Mouse (Mus musculus) left cerebral cortex, adult 11 months (tissue): Measurements from ENCODE around the gene Zfp683.

Experiments used
- DNase-seq: peaks from one replicate; pipeline ENCODE4 v3.0.0; 2022; ENCODE audit warnings: low spot score

Zfp683 gene

GRCm38 (mm10) chr4:134052560-134052959, 1.1 kb upstream of the Zfp683 start:
- DNase-seq, result no peak

- DNase-seq, result no peak
Measured at GRCm38 (mm10) chr4:134058166-134058715, 4.6 kb downstream of the Zfp683 start.

DNA sequence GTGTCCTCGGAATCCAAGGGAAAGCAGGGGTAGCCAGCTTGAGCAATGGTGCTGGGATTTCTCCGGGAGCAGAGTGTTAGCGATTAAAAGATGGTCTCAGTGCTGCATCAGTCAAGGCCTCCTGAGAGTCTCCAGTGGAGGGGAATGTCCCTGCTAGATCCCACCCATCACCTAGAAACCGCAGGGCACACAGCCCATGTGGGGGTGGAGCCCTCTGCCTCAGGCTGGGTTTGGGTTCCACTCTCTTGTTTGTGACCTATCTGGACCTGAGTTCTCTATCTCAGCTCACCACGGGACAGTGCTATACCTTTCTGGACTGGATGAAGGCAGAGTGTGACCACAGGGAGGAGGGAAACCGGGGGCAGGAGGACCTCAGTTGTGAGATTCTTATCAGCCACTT, 5.3 kb downstream of the Zfp683 start:
- no peak for DNase-seq

GRCm38 (mm10) chr4:134060135-134060865, 6.7 kb downstream of the Zfp683 start, which contains the start of gene Crybg2:
TSS of gene Crybg2 (plus strand) at chr4:134060815.
- no peak for DNase-seq

GRCm38 (mm10) chr4:134061166-134061830, 7.7 kb downstream of the Zfp683 start:
- no peak for DNase-seq

- DNase-seq, result no peak
Measured at GRCm38 (mm10) chr4:134061944-134062446, 8.4 kb downstream of the Zfp683 start.

DNA sequence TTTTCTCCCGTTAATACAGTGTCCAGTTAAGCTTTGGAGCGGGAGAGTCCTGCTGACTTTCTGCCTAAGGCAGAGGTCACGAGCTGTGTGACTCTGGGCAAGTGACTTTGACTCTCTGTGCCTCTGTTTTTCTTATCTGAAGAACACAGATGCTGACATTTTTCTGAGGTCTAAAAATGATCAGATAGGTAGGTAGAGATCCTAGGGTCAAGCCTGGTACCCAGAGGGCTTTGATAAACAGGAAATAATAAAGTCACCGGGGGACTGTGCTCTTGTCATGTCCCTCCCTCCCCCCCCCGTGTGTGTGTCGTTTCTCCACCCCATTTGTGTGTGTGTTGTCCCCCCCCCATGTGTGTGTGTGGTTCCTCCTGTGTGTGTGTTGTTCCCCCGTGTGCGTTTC, 8.9 kb downstream of the Zfp683 start:
- DNase-seq, result no peak

GRCm38 (mm10) chr4:134065431-134066004, 11.9 kb downstream of the Zfp683 start:
- no peak for DNase-seq

DNA sequence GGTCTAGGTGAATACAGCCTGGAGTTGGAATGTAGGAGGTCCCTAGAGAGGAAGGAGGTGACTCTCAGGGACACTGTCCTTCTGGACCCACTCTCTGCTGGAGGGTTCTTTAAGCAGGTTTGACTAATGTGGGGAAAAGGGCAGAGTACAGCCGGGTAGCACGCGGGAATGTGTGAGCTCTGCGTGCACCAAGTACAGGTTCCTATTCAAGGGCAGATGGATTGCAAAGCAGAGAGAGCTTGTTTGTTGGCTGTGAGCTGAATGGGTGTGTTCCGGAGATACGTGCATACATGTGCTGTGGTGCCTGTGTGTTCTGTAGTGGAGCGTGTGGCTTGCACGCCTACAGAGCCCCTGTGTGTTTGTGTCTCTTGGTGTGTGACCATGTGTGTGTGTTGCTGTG, 13.7 kb downstream of the Zfp683 start:
- no peak for DNase-seq

- DNase-seq, result no peak
Measured at GRCm38 (mm10) chr4:134067833-134068544, 14.4 kb downstream of the Zfp683 start.

GRCm38 (mm10) chr4:134068793-134069580, 15.3 kb downstream of the Zfp683 start:
- DNase-seq, result no peak

DNA sequence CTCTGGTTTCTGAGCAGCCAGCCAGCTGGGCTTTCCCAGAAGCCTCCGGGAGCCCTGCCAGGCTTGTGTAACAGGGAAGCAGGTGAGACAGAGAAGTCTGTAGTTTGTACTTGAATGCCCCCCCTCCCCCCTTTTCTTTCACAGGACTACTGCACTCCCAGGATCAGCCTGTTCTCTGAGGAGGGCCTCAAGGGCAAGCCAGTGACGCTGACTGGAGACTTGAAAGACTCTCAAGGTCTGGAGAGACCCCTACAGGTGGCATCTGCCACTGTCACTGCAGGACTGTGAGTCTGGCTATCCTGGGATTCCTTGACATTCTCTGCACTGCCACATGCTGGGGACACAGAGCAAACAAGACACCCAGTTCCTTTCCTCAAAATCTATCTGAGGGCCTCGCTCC, 25.1 kb downstream of the Zfp683 start:
- peak; percentile 49 for DNase-seq

- no peak for DNase-seq
Measured at GRCm38 (mm10) chr4:134080674-134081073, 27.0 kb downstream of the Zfp683 start.

DNA sequence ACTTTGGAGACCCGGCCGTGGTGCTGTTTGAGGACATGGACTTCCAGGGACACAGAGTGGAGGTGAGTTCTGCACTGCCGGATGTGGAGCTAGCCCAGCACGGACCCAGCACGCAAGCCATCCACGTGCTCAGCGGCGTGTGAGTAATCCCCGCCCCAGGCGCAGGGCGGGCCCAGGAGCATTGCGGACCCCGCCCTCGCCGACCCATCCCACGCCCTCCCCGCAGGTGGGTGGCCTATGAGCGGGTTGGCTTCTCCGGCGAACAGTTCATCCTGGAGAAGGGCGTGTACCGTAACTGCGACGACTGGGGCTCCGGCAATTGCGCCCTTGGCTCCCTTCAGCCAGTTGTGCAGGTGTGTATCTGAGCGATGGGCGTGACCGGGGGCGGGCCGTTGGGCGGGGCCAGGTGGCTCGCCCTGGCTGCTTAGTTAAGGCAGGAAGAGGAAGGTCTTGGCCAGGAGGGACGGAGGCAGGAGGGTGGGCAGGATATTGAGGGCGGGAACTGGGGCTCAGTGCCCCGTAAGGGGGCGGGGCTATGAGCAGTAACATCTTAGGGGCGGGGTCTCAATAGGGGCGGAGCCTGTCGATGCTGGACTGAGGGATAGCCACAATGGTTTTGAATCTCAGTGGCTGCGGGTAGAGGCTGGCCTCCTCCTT, 28.2 kb downstream of the Zfp683 start:
- peak; percentile 42 for DNase-seq

- no peak for DNase-seq
Measured at GRCm38 (mm10) chr4:134082460-134082859, 28.8 kb downstream of the Zfp683 start.

GRCm38 (mm10) chr4:134084999-134085398, 31.4 kb downstream of the Zfp683 start:
- no peak for DNase-seq

DNA sequence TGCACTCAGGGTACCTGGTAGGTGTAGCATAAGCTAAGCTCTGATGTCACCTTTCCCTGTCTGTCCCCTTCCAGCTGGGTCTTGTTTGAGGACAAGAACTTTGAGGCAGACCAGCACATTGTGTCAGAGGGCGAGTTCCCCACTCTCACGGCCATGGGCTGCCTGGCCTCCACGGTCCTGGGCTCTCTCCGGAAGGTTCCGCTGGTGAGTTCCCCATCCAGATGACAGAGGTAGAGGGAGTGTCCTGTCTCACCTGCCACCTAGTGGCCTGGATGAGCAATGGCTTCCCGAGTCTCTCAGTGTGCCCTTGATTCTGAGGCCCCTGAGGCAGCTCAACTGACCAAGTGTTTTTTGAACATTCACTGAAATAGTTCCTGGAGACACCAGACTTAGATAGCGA, 33.8 kb downstream of the Zfp683 start:
- DNase-seq, result no peak

DNA sequence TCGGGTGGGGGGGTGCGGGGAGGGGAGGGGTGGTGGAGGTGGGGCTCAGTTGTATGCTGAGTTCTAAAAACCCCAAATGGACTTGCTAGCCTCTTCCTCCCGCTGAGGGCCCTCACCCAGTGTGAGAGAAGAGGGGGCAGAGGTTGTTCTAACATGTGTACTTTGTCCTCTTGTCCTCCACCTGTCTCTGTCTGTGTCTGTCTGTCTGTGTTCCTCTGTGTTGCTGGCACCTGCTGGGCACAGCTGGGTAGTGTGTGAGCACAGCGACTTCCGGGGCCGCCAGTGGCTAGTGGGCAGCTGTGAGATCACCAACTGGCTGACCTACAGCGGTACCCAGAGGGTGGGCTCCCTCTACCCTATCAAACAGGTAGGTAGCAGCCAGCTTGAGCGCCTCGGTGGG, 35.4 kb downstream of the Zfp683 start:
- no peak for DNase-seq

DNA sequence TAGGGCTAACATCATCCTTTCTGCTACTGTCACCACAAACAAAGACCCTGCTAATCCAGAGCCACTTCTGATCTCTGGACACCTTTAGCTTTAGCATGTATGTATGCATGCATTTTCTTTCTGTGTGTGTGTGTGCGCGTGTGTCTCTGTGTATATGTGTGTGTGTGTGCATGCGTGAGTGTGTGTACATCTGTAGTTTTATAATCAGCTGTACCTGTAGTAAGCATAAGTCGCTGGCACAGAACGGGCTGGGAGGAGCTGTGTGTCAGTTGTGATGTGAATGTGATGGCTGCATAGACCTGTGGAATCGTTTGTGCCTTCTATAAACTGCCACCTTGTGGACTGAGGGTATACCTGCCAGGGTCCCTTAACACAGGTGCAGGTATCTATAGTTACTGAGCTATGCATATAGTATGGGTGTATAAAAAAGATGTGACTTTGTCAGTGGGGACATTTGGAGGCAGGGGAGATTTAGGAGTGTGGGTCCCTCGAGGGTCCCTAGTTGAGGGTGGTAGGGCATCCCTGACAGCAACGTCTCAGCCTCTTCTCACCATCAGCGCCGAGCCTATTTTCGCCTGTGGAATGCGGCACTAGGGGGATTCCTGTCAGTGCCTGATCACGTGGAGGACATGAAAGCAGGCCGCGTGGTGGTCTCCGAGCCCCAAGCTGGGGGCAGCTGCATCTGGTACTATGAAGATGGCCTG, 37.0 kb downstream of the Zfp683 start:
- no peak for DNase-seq

- no peak for DNase-seq
Measured at GRCm38 (mm10) chr4:134091225-134091529, 37.5 kb downstream of the Zfp683 start.
